Mouse (Mus musculus) left cerebral cortex, adult 6 months (tissue): Measurements from ENCODE around the gene Sept10. TPM values are rescaled to one million over a fixed set of nuclear protein-coding genes. Genes with fewer than 3 reads are reported as not detected.

ENCODE experiments used
- long read RNA-seq, 2 experiments: library from polyadenylated mRNA; unstranded; transcript quantifications; one replicate each; pipeline ENCODE4 v2.0.0; 2019 to 2020
- polyA plus RNA-seq: library from polyadenylated mRNA; unstranded; fragments of <200 nt; fragmentation: Nextera tagmentation; gene quantifications from 2 replicates; pipeline ENCODE4 v1.2.3, GENCODE M21; 2021

Gene Sept10
- 8.5 and 11.0 TPM in 2 replicates for polyA plus RNA-seq
- long read RNA-seq, experiment 1, transcript Sept10-201 (10 exons, 2,532 nt), result major isoform, 5 of 18 reads
- long read RNA-seq, experiment 1, partial matches to known transcripts, result 5 of 18 reads
- long read RNA-seq, experiment 1, other reads (novel, unspliced or antisense), result 8 of 18 reads
- long read RNA-seq, experiment 2, partial matches to known transcripts, result 3 of 25 reads
- long read RNA-seq, experiment 2, other reads (novel, unspliced or antisense), result 22 of 25 reads

GRCm38 (mm10) chr10:59221473-59222270, at the start of gene Sept10, which contains the start of gene Sowahc:
Gene Sept10 (minus strand): TSS chr10:59221847.
Gene Sowahc (plus strand): TSS chr10:59221953.

Other genes starting within 250 kb of the Sept10 start
- 4.3 and 4.4 TPM in 2 replicates for gene Sowahc, start 106 bp upstream of the Sept10 start, polyA plus RNA-seq
- gene P4ha1, start 101.4 kb upstream of the Sept10 start, polyA plus RNA-seq, result 26.9 and 27.1 TPM in 2 replicates
- gene Gm10273, start 173.8 kb upstream of the Sept10 start, polyA plus RNA-seq, result 7.9 and 8.2 TPM in 2 replicates
- gene Pla2g12b, start 181.8 kb upstream of the Sept10 start, polyA plus RNA-seq, result not detected in 2 replicates
- gene Oit3, start 219.9 kb upstream of the Sept10 start, polyA plus RNA-seq, result 0.21 and 0.51 TPM in 2 replicates